Mouse (Mus musculus): ENCODE measurements around the gene AI481877.

Gene AI481877

GRCm38 (mm10) chr4:59034918-59035785 is 103.6 kb downstream of the AI481877 start, which contains the start of gene Gng10:
Gene Gng10 (plus strand): TSS chr4:59035088.
- in situ Hi-C loops (cut with MboI, MseI): loop anchor here (5.0 kb wide), 1 partner anchor 38 kb away; the partner anchor contains the start of gene Dnajc25

- in situ Hi-C loops (cut with MboI, MseI): no loop called here
These were observed 104.4 kb downstream of the AI481877 start for GRCm38 (mm10) chr4:59034325-59034917.

- in situ Hi-C loops (cut with MboI, MseI): no loop called here
These were observed 121.9 kb downstream of the AI481877 start for GRCm38 (mm10) chr4:59016922-59017321.

- in situ Hi-C loops (cut with MboI, MseI): no loop called here
These were observed 123.6 kb downstream of the AI481877 start for GRCm38 (mm10) chr4:59015181-59015580.

- in situ Hi-C loops (cut with MboI, MseI): no loop called here
These were observed 127.3 kb downstream of the AI481877 start for GRCm38 (mm10) chr4:59011446-59011845.

DNA sequence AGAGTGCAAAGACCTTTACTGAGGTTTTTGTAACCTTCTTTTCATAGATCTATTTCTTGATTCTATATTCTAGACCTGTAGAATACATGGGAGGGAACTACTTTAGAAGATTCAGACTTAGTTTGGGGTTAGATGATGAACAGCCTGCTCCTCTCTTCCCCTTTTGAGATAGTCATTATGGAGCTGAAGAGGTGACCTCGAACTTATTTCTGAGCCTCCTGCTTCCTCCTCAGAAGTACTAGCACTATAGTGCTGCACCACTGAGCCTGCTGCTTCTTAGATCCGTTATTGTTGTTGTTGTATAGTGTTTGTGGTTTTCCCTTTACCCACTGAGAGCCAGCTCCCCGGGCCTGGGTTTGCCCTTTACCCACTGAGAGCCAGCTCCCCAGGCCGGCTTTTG is 129.1 kb downstream of the AI481877 start:
- in situ Hi-C loops (cut with MboI, MseI): no loop called here

- in situ Hi-C loops (cut with MboI, MseI): no loop called here
These were observed 129.6 kb downstream of the AI481877 start for GRCm38 (mm10) chr4:59009186-59009585.

- in situ Hi-C loops (cut with MboI, MseI): no loop called here
These were observed 130.8 kb downstream of the AI481877 start for GRCm38 (mm10) chr4:59007974-59008373.

DNA sequence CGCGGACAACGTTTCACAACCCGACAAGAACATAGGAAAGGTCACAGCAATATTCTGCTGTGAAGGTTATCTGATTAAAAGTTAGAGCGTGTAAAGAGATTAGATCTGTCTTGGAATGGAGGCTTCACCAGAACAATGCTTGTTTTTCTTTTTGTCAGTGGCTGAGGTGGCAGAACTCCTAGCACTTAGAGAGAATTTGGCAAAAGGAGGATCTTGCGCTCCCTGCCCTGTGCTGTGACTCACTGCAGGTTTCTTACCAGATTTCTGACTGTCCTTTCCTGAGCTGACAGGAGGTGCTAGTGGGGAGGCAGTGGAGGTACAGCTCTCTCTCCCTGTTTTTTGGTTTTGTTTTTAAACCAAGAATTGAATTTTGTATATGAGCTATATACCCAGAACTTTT is 131.8 kb downstream of the AI481877 start:
- in situ Hi-C loops (cut with MboI, MseI): no loop called here

DNA sequence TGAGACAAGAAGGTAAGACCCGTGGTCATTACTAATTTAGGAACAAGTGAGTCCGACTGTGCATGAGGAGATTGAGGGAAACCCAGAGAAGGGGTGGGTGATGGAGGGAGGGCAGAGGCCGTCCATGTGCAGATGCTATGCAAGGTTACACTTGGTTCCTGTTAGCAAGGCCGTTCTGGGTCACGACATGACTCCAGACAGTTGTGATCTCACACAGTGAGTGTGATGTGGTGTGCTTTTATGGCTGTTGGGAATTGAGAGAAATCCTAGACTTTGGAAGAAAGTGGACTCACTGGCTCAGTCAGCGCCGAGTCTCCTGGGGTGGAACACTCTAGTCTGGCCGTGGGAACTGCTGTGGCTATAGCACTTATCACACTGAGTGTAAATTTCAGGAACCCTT is 132.6 kb downstream of the AI481877 start:
- in situ Hi-C loops (cut with MboI, MseI): no loop called here

GRCm38 (mm10) chr4:59003806-59004200 is 135.0 kb downstream of the AI481877 start:
- in situ Hi-C loops (cut with MboI, MseI): no loop called here

DNA sequence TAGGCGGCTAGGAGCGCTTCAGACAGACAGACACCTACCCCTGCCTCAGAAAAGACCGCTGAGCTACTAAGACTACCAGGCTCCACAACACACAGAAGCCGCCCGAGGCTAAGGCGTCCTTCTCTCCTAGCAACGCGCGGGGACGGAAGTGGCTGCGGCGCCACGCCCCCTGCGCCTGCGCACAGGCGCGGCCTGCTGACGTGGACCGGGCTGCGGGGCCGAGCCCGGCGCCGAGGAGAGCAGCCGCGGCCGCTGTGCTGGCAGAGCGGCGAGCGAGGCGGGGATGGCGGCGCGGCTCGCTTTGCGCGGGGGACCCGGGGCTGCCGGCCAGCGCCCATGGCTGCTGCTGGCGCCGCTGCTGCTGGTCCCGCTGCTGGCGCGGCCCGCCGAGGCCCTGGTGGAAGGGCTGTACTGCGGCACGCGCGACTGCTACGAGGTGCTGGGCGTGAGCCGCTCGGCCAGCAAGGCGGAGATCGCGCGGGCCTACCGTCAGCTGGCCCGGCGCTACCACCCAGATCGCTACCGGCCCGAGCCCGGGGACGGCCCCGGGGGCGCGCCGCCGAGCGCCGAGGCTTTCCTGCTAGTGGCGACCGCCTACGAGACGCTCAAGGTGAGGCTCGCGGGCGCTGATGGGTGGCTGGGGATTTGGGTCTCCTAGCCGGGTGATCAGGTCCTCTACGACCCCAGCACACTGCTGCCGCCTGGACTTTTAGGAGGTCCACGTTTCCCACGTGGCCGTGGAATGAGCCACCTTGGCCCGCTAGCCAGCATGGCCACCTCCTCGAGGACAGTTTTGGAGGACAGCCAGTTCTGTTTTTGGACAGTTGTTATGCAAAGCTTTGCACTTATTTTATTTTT is 135.6 kb downstream of the AI481877 start, which contains the start of gene Gm20503:
TSS of gene Gm20503 (plus strand) at position 263 of the 858 bp plus-strand sequence.
- in situ Hi-C loops (cut with MboI, MseI): no loop called here

DNA sequence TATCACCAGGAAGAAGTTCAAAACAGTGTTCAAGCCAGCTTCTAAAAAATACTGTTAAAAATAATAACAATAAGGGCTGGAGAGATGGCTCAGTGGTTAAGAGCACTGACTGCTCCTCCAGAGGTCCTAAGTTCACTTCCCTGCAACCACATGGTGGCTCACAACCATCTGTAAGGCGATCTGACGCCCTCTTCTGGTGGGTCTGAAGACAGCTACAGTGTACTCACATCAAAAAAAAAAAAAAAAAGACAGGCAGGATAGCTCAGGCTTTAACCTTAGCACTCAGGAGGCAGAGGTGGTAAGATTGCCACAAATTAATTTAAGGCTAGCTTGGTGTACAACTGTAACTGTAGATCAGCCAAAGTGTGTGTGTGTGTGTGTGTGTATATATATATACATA is 138.2 kb downstream of the AI481877 start:
- in situ Hi-C loops (cut with MboI, MseI): no loop called here

DNA sequence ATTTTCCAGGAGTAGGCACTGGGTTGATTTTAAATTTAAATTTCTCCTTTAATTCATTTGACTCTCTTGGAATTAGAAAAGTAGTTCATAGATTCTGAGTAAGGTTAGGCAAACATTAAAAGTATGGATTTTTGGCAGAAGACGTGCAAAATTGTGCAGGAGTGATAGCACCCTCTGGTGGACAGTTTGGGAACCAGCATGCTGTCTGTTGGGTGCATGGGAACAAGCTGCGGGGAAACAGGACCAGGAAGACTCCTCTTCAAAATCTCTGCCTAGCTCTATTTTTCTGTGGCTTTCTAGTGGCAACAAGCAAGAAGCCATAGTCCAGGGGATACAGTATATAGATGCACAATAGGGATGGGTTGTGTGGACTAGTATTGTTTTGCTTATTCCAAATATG is 139.1 kb downstream of the AI481877 start:
- in situ Hi-C loops (cut with MboI, MseI): loop anchor here (5.0 kb wide), 1 partner anchor 38 kb away; the partner anchor contains the start of gene Gng10

DNA sequence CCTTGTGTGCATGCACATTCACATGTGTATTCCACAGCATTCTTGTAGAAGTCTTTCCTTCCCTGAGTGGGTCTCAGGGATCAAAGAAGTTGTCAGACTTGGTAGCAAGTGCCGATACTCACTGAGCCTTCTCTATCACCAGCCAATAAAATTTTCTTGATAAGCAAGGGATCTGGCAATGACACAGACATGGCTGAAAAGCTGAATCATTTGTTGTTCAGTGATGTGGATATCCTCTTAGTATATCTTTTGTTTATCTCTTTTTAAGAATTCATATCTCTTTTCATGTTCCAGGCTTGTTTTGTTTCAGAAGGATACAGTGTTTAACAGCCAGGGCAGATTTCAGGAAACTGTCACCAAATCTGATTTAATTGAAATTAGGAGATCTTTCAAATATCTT is 140.1 kb downstream of the AI481877 start:
- in situ Hi-C loops (cut with MboI, MseI): loop anchor here (5.0 kb wide), 1 partner anchor 39 kb away; the partner anchor contains the start of gene Gng10

GRCm38 (mm10) chr4:58997081-58997480 is 141.7 kb downstream of the AI481877 start:
- in situ Hi-C loops (cut with MboI, MseI): loop anchor here (5.0 kb wide), 1 partner anchor 40 kb away; the partner anchor contains the start of gene Gng10

- in situ Hi-C loops (cut with MboI, MseI): loop anchor here (5.0 kb wide), 1 partner anchor 42 kb away; the partner anchor contains the start of gene Gng10
These were observed 143.5 kb downstream of the AI481877 start for GRCm38 (mm10) chr4:58995251-58995693.

GRCm38 (mm10) chr4:58994762-58995161 is 144.0 kb downstream of the AI481877 start, which contains the start of gene Dnajc25:
Gene Dnajc25 (plus strand): TSS chr4:58995062.
- in situ Hi-C loops (cut with MboI, MseI): loop anchor here (5.0 kb wide), 1 partner anchor 43 kb away; the partner anchor contains the start of gene Gng10

Measured in regulatory T cell (primary cell).